Mouse (Mus musculus) urinary bladder, postnatal 25 days (tissue): Measurements from ENCODE around the gene Olfr766-ps1.
"Not testable (repeated sequence)": the region's sequence is repeated elsewhere in the genome, so short reads cannot be mapped to it uniquely, and the experiment has no call there.

ENCODE experiments used
- DNase-seq: peaks from one replicate; pipeline ENCODE4 v3.0.0; 2022; ENCODE audit warnings: low spot score

Gene Olfr766-ps1

GRCm38 (mm10) chr10:129068877-129069276, at the start of gene Olfr766-ps1:
Gene Olfr766-ps1, minus strand, starts transcription at chr10:129068977.
- DNase-seq, result no peak

- DNase-seq, result no peak
These were observed 49.0 kb upstream of the Olfr766-ps1 start, which contains the start of gene Olfr769 for GRCm38 (mm10) chr10:129117761-129118160. Gene Olfr769, minus strand, starts transcription at chr10:129117861.

GRCm38 (mm10) chr10:129115146-129115545, 46.4 kb upstream of the Olfr766-ps1 start:
- no peak for DNase-seq

- DNase-seq, result no peak
These were observed 32.5 kb upstream of the Olfr766-ps1 start for GRCm38 (mm10) chr10:129101231-129101630.

GRCm38 (mm10) chr10:129099275-129099674, 30.5 kb upstream of the Olfr766-ps1 start, which contains the start of gene Olfr768:
Gene Olfr768, minus strand, starts transcription at chr10:129099375.
- DNase-seq, result no peak

- not testable (repeated sequence) for DNase-seq
These were observed 14.0 kb upstream of the Olfr766-ps1 start, which contains the start of gene Olfr767 for GRCm38 (mm10) chr10:129082810-129083209. Gene Olfr767, minus strand, starts transcription at chr10:129082910.

GRCm38 (mm10) chr10:129049898-129050297, 18.9 kb downstream of the Olfr766-ps1 start, which contains the start of gene Olfr765:
Gene Olfr765, minus strand, starts transcription at chr10:129049998.
- not testable (repeated sequence) for DNase-seq

GRCm38 (mm10) chr10:129039796-129040195, 29.0 kb downstream of the Olfr766-ps1 start, which contains the start of gene Olfr764-ps1:
Gene Olfr764-ps1, minus strand, starts transcription at chr10:129039896.
- no peak for DNase-seq

- no peak for DNase-seq
These were observed 40.4 kb downstream of the Olfr766-ps1 start for GRCm38 (mm10) chr10:129028343-129028742.

- peak; percentile 10 for DNase-seq
These were observed 42.6 kb downstream of the Olfr766-ps1 start for GRCm38 (mm10) chr10:129026018-129026662.

- DNase-seq, result no peak
These were observed 45.5 kb downstream of the Olfr766-ps1 start for GRCm38 (mm10) chr10:129023319-129023718.

GRCm38 (mm10) chr10:129014477-129014876, 54.3 kb downstream of the Olfr766-ps1 start:
- no peak for DNase-seq
